Mouse (Mus musculus): ENCODE results near the gene Daam1. TPM values are rescaled to one million over a fixed set of nuclear protein-coding genes. Genes with fewer than 3 reads are reported as not detected.

Daam1 gene
- polyA plus RNA-seq, 2 experiments = 10.5 to 13.3 TPM

- Histone ChIP-seq H3K4me1 (replicated peaks; ENCODE audit: control insufficient read depth in 2 of 2, insufficient read depth in 2 of 2, low read length in 1 of 2) (peaks cover 0 to 10% of the 10 kb centered on the region in 2 experiments; a peak in 2 of 4 replicates), H3K27me3 (ENCODE audit: control insufficient read depth, insufficient read depth, low read length) (no peaks in the 10 kb centered on the region), H3K36me3 (replicated peaks; ENCODE audit: control insufficient read depth, insufficient read depth, low read depth) (no peaks in the 10 kb centered on the region; the same call in 1 of the 2 replicates), H3K27ac (no peak overlapping the region), H3K4me3 (ENCODE audit: insufficient read depth in 1 of 2, low read depth in 2 of 2, low read length in 2 of 2) (no peak overlapping the region), H3K4me2 (ENCODE audit: low read depth) (no peak overlapping the region), H3K9ac (replicated peaks) (no peak overlapping the region), H3K9me3 (ENCODE audit: control insufficient read depth, low read length) (no peaks in the 10 kb centered on the region)
- DNase-seq (ENCODE audit: low read depth in 3 of 3, low spot score in 3 of 3) (peak in 1 of 3 experiments; percentile 7), ATAC-seq (ENCODE audit: insufficient read depth) (no peak)
- TF ChIP-seq EP300 (IDR thresholded peaks at IDR 0.05; ENCODE audit: low read depth) (no peak), CTCF (IDR thresholded peaks at IDR 0.05; ENCODE audit: low read depth) (no peak)
- 71% methylated on average over 4 of the region's 4 CpGs for WGBS (ENCODE audit: insufficient replicate concordance)
Observed at GRCm38 (mm10) chr12:71998653-71999052, 167.8 kb downstream of the Daam1 start.

GRCm38 (mm10) chr12:71999671-72000070, 168.8 kb downstream of the Daam1 start:
- no peak overlapping the region for H3K27ac ChIP-seq
- H3K36me3 ChIP-seq (replicated peaks; ENCODE audit: control insufficient read depth, insufficient read depth, low read depth) = no peaks in the 10 kb centered on the region
- ATAC-seq (ENCODE audit: insufficient read depth) (no peak), DNase-seq (ENCODE audit: low read depth in 3 of 3, low spot score in 3 of 3) (no peak)
- no peaks in the 10 kb centered on the region for H3K9me3 ChIP-seq (ENCODE audit: control insufficient read depth, low read length)
- peaks cover 0 to 5% of the 10 kb centered on the region in 2 experiments; a peak in 1 of 4 replicates for H3K4me1 ChIP-seq (replicated peaks; ENCODE audit: control insufficient read depth in 2 of 2, insufficient read depth in 2 of 2, low read length in 1 of 2)
- no peaks in the 10 kb centered on the region for H3K27me3 ChIP-seq (ENCODE audit: control insufficient read depth, insufficient read depth, low read length)
- H3K4me3 ChIP-seq (ENCODE audit: insufficient read depth in 1 of 2, low read depth in 2 of 2, low read length in 2 of 2) = no peak overlapping the region
- H3K4me2 ChIP-seq (ENCODE audit: low read depth) = no peak overlapping the region
- 79% methylated on average over 2 of the region's 2 CpGs for WGBS (ENCODE audit: insufficient replicate concordance)
- TF ChIP-seq CTCF (IDR thresholded peaks at IDR 0.05; ENCODE audit: low read depth) (no peak), EP300 (IDR thresholded peaks at IDR 0.05; ENCODE audit: low read depth) (no peak)
- H3K9ac ChIP-seq (replicated peaks) = no peak overlapping the region

GRCm38 (mm10) chr12:72001811-72002210, 170.9 kb downstream of the Daam1 start:
- 61% methylated on average over 1 of the region's 1 CpGs for WGBS (ENCODE audit: insufficient replicate concordance)
- Histone ChIP-seq H3K4me2 (ENCODE audit: low read depth) (no peak overlapping the region), H3K9me3 (ENCODE audit: control insufficient read depth, low read length) (no peaks in the 10 kb centered on the region), H3K4me3 (ENCODE audit: insufficient read depth in 1 of 2, low read depth in 2 of 2, low read length in 2 of 2) (no peak overlapping the region), H3K36me3 (replicated peaks; ENCODE audit: control insufficient read depth, insufficient read depth, low read depth) (no peaks in the 10 kb centered on the region), H3K4me1 (replicated peaks; ENCODE audit: control insufficient read depth in 2 of 2, insufficient read depth in 2 of 2, low read length in 1 of 2) (peaks cover 0 to 5% of the 10 kb centered on the region in 2 experiments; a peak in 1 of 4 replicates), H3K27me3 (ENCODE audit: control insufficient read depth, insufficient read depth, low read length) (no peaks in the 10 kb centered on the region), H3K27ac (no peak overlapping the region), H3K9ac (replicated peaks) (no peak overlapping the region)
- TF ChIP-seq CTCF (IDR thresholded peaks at IDR 0.05; ENCODE audit: low read depth) = no peak
- no peak for TF ChIP-seq EP300 (IDR thresholded peaks at IDR 0.05; ENCODE audit: low read depth)
- ATAC-seq (ENCODE audit: insufficient read depth) = no peak
- no peak for DNase-seq (ENCODE audit: low read depth in 3 of 3, low spot score in 3 of 3)

GRCm38 (mm10) chr12:72005307-72005706, 174.4 kb downstream of the Daam1 start:
- ATAC-seq (ENCODE audit: insufficient read depth) = no peak
- WGBS (ENCODE audit: insufficient replicate concordance) = 68% methylated on average over 3 of the region's 3 CpGs

GRCm38 (mm10) chr12:72007656-72008055, 176.8 kb downstream of the Daam1 start:
- H3K4me3 ChIP-seq (ENCODE audit: insufficient read depth in 1 of 2, low read depth in 2 of 2, low read length in 2 of 2) = no peak overlapping the region
- H3K4me2 ChIP-seq (ENCODE audit: low read depth) = no peak overlapping the region
- no peaks in the 10 kb centered on the region for H3K9me3 ChIP-seq (ENCODE audit: control insufficient read depth, low read length)
- WGBS (ENCODE audit: insufficient replicate concordance) = 66% methylated on average over 3 of the region's 3 CpGs
- H3K27me3 ChIP-seq (ENCODE audit: control insufficient read depth, insufficient read depth, low read length) = no peaks in the 10 kb centered on the region
- no peaks in the 10 kb centered on the region for H3K4me1 ChIP-seq (replicated peaks; ENCODE audit: control insufficient read depth in 2 of 2, insufficient read depth in 2 of 2, low read length in 1 of 2)
- no peak for TF ChIP-seq CTCF (IDR thresholded peaks at IDR 0.05; ENCODE audit: low read depth)
- no peak for TF ChIP-seq EP300 (IDR thresholded peaks at IDR 0.05; ENCODE audit: low read depth)
- no peaks in the 10 kb centered on the region for H3K36me3 ChIP-seq (replicated peaks; ENCODE audit: control insufficient read depth, insufficient read depth, low read depth)
- DNase-seq (ENCODE audit: low read depth in 3 of 3, low spot score in 3 of 3) (no peak), ATAC-seq (ENCODE audit: insufficient read depth) (no peak)
- H3K9ac ChIP-seq (replicated peaks) = no peak overlapping the region
- no peak overlapping the region for H3K27ac ChIP-seq

More at GRCm38 (mm10) chr12:72005307-72005706, 174.4 kb downstream of the Daam1 start:
- H3K9ac ChIP-seq (replicated peaks) = no peak overlapping the region
- no peaks in the 10 kb centered on the region for H3K4me1 ChIP-seq (replicated peaks; ENCODE audit: control insufficient read depth in 2 of 2, insufficient read depth in 2 of 2, low read length in 1 of 2)
- no peaks in the 10 kb centered on the region for H3K27me3 ChIP-seq (ENCODE audit: control insufficient read depth, insufficient read depth, low read length)
- no peak overlapping the region for H3K27ac ChIP-seq
- no peak for TF ChIP-seq CTCF (IDR thresholded peaks at IDR 0.05; ENCODE audit: low read depth)
- TF ChIP-seq EP300 (IDR thresholded peaks at IDR 0.05; ENCODE audit: low read depth) = no peak
- H3K4me2 ChIP-seq (ENCODE audit: low read depth) = no peak overlapping the region
- no peaks in the 10 kb centered on the region for H3K9me3 ChIP-seq (ENCODE audit: control insufficient read depth, low read length)
- DNase-seq (ENCODE audit: low read depth in 3 of 3, low spot score in 3 of 3) = no peak
- no peaks in the 10 kb centered on the region for H3K36me3 ChIP-seq (replicated peaks; ENCODE audit: control insufficient read depth, insufficient read depth, low read depth)
- H3K4me3 ChIP-seq (ENCODE audit: insufficient read depth in 1 of 2, low read depth in 2 of 2, low read length in 2 of 2) = no peak overlapping the region

Measured in liver, embryonic 14.5 days (tissue).